Mouse (Mus musculus): ENCODE data around the gene Sash1. TPM values are rescaled to one million over a fixed set of nuclear protein-coding genes. Genes with fewer than 3 reads are reported as not detected.
A peak's percentile ranks its signal among the peaks of the same experiment; 100 is the strongest.

Sash1 gene
- total and polyA plus RNA-seq, 3 experiments = 0.09 to 0.59 (median 0.24) TPM

DNA sequence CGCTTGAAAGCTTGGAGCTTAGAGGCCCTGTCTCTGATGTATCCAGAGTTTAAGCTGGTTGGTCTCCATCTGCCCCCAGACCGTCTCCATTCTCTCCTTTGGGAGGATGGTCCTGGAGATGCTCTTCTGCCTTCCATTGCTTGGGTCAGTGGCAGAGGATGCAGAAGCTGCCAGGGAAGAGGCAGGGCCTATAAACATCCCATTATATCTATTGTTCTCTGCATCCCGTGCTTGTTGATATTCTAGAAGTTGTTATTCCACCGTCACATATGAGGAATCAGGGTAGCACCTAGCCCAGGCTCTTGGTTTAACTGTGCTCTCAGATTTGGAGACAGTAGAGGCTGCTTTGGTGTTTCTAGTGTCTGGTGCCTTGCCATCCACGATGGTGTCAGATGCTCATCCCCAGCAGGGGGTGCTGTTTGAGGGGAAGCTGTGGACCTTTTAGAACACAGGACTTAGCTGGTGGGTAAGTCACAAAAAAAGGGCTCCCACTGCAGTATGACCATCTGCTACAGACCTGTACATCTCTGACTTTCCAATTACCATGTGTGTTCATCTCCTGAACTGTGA is 26.9 kb upstream of the Sash1 start:
- no peaks in the 10 kb centered on the region for H3K9me3 ChIP-seq (replicated peaks; ENCODE audit: low read length)
- no peak overlapping the region for H3K4me2 ChIP-seq (ENCODE audit: insufficient read depth, low read depth, poor library complexity, severe bottlenecking)
- peak overlapping the region; percentile 19; the same call in 1 of the 2 replicates for H3K27ac ChIP-seq (ENCODE audit: insufficient read depth, low read depth)
- H3K4me1 ChIP-seq (ENCODE audit: control insufficient read depth in 1 of 2, insufficient read depth in 2 of 2) = peaks cover 9 to 47% of the 10 kb centered on the region in 2 experiments; a peak in 3 of 4 replicates
- H3K27me3 ChIP-seq (replicated peaks) = no peaks in the 10 kb centered on the region
- H3K36me3 ChIP-seq (replicated peaks in 1 of 2; ENCODE audit: control insufficient read depth in 1 of 2, insufficient read depth in 1 of 2, low read length in 1 of 2) = no peaks in the 10 kb centered on the region
- no peak overlapping the region for H3K4me3 ChIP-seq (replicated peaks in 1 of 3; ENCODE audit: low read depth in 2 of 3, low read length in 2 of 3, poor library complexity in 1 of 3)
- no peaks in the 10 kb centered on the region for H3K79me2 ChIP-seq (replicated peaks; ENCODE audit: control insufficient read depth, extremely low read depth, insufficient read depth, poor library complexity, severe bottlenecking)
- peak; percentile 70 for DNase-seq (ENCODE audit: extremely low read depth)
- no peak overlapping the region for H3K9ac ChIP-seq (ENCODE audit: insufficient read depth, low read depth)
- in situ Hi-C loops (cut with MboI; ENCODE audit: low pct_ligation_motif_present, low pct_unique_long_range_greater_than_20kb, low sequenced_read_pairs) (no loop called here), dilution Hi-C loops (cut with MboI; ENCODE audit: extremely low pct_ligation_motif_present, extremely low pct_unique_long_range_greater_than_20kb, low sequenced_read_pairs) (no loop called here)
- TF ChIP-seq SMC3 (IDR thresholded peaks at IDR 0.05; ENCODE audit: low read depth, low read length) = peak; percentile 86
- TF ChIP-seq ZC3H11A (IDR thresholded peaks at IDR 0.05; ENCODE audit: low read depth, low read length) = peak; percentile 26; the same call in 1 of the 2 replicates
- TF ChIP-seq KAT2A (IDR thresholded peaks at IDR 0.05; ENCODE audit: insufficient replicate concordance, low read length) = no peak
- peak; percentile 43 to 83; a peak in 3 of 4 replicates for TF ChIP-seq CTCF (conservative IDR thresholded peaks at IDR 0.05 in 1 of 2, IDR thresholded peaks at IDR 0.05 in 1 of 2; ENCODE audit: low read depth in 2 of 2, low read length in 2 of 2)
- peak; percentile 69 for TF ChIP-seq RAD21 (IDR thresholded peaks at IDR 0.05; ENCODE audit: low read depth, low read length)
- TF ChIP-seq BHLHE40 (IDR thresholded peaks at IDR 0.05; ENCODE audit: low read depth, low read length) = peak; percentile 12; the same call in 1 of the 2 replicates
- no peak for TF ChIP-seq MAZ (IDR thresholded peaks at IDR 0.05; ENCODE audit: low read depth, low read length)
- TF ChIP-seq ZNF384 (IDR thresholded peaks at IDR 0.05; ENCODE audit: low read depth, low read length) = peak; percentile 41; the same call in 1 of the 2 replicates
- no peak for TF ChIP-seq ETS1 (conservative IDR thresholded peaks at IDR 0.05; ENCODE audit: low read depth, low read length)
- TF ChIP-seq IRF4 (IDR thresholded peaks at IDR 0.05; ENCODE audit: low read depth, low read length) = no peak
- no peak for TF ChIP-seq POLR2A (IDR thresholded peaks at IDR 0.05; ENCODE audit: low read depth, low read length)
- no peak for TF ChIP-seq USF1 (IDR thresholded peaks at IDR 0.05; ENCODE audit: low read depth, low read length)
- no peak for TF ChIP-seq USF2 (conservative IDR thresholded peaks at IDR 0.05; ENCODE audit: low read depth, low read length)
- no peak for TF ChIP-seq E2F4 (IDR thresholded peaks at IDR 0.05; ENCODE audit: insufficient replicate concordance, low read depth, low read length)
- peak; percentile 59; the same call in 1 of the 2 replicates for TF ChIP-seq MYC (IDR thresholded peaks at IDR 0.05; ENCODE audit: low read depth, low read length)
- no peak for TF ChIP-seq CHD1 (IDR thresholded peaks at IDR 0.05; ENCODE audit: low read depth, low read length)
- no peak for TF ChIP-seq HCFC1 (IDR thresholded peaks at IDR 0.05; ENCODE audit: low read depth, low read length)

DNA sequence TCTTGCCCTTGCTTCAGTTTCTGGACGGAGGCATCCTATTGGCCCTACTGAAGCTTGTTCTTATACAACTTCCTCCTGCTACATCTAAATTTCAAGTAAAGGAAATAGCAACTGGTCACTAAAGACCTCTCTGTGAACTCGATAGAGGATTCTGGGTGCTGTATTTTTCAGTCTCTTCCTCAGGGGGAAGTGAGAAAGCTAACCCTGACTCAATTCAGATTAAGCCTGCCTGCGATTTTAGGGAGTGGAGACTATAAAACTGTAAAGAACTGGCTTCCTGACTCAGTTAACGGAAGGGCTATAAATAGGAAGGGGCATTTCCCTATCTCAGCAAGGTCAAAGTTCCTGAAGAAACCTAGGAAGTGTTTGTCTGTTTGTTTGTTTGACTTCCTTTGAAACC is 26.3 kb upstream of the Sash1 start:
- in situ Hi-C loops (cut with MboI; ENCODE audit: low pct_ligation_motif_present, low pct_unique_long_range_greater_than_20kb, low sequenced_read_pairs) (no loop called here), dilution Hi-C loops (cut with MboI; ENCODE audit: extremely low pct_ligation_motif_present, extremely low pct_unique_long_range_greater_than_20kb, low sequenced_read_pairs) (no loop called here)
- Histone ChIP-seq H3K9me3 (replicated peaks; ENCODE audit: low read length) (no peaks in the 10 kb centered on the region), H3K9ac (ENCODE audit: insufficient read depth, low read depth) (no peak overlapping the region), H3K4me2 (ENCODE audit: insufficient read depth, low read depth, poor library complexity, severe bottlenecking) (0 out of 2 replicates have a peak overlapping the region, but pooled peaks have one; percentile 14), H3K4me1 (ENCODE audit: control insufficient read depth in 1 of 2, insufficient read depth in 2 of 2) (peaks cover 9 to 47% of the 10 kb centered on the region in 2 experiments; a peak in 3 of 4 replicates), H3K27me3 (replicated peaks) (no peaks in the 10 kb centered on the region), H3K27ac (ENCODE audit: insufficient read depth, low read depth) (peak overlapping the region; percentile 19; the same call in 1 of the 2 replicates), H3K79me2 (replicated peaks; ENCODE audit: control insufficient read depth, extremely low read depth, insufficient read depth, poor library complexity, severe bottlenecking) (no peaks in the 10 kb centered on the region), H3K36me3 (replicated peaks in 1 of 2; ENCODE audit: control insufficient read depth in 1 of 2, insufficient read depth in 1 of 2, low read length in 1 of 2) (no peaks in the 10 kb centered on the region), H3K4me3 (replicated peaks in 1 of 3; ENCODE audit: low read depth in 2 of 3, low read length in 2 of 3, poor library complexity in 1 of 3) (no peak overlapping the region)
- DNase-seq (ENCODE audit: extremely low read depth) = peak; percentile 49
- TF ChIP-seq ZKSCAN1 (IDR thresholded peaks at IDR 0.05; ENCODE audit: borderline replicate concordance, low read depth, low read length) (no peak), IRF4 (IDR thresholded peaks at IDR 0.05; ENCODE audit: low read depth, low read length) (0 out of 2 replicates have a peak, but pooled peaks have one; percentile 52), GABPA (IDR thresholded peaks at IDR 0.05; ENCODE audit: insufficient replicate concordance, low read depth, low read length) (no peak), MEF2A (IDR thresholded peaks at IDR 0.05; ENCODE audit: borderline replicate concordance, low read depth, low read length) (peak; percentile 36; the same call in 1 of the 2 replicates), EP300 (IDR thresholded peaks at IDR 0.05; ENCODE audit: low read length) (no peak; the same call in 1 of the 2 replicates), HCFC1 (IDR thresholded peaks at IDR 0.05; ENCODE audit: low read depth, low read length) (peak; percentile 45; the same call in 1 of the 2 replicates), MXI1 (IDR thresholded peaks at IDR 0.05; ENCODE audit: low read depth, low read length) (no peak)

Data from CH12.LX (cell line).